Mouse (Mus musculus): ENCODE results near the gene Ifitm2. TPM values are rescaled to one million over a fixed set of nuclear protein-coding genes. Genes with fewer than 3 reads are reported as not detected.
"Not testable (repeated sequence)": the region's sequence is repeated elsewhere in the genome, so short reads cannot be mapped to it uniquely, and the experiment has no call there.

The Ifitm2 gene
- polyA plus RNA-seq, 1 experiment from 2014 or later, result 147 TPM

- no peak for ATAC-seq
- H3K27ac ChIP-seq, result no peak overlapping the region
Measured at GRCm38 (mm10) chr7:140982971-140983370, 27.2 kb upstream of the Ifitm2 start.

GRCm38 (mm10) chr7:140981704-140982103 lies 25.9 kb upstream of the Ifitm2 start:
- Histone ChIP-seq H3K27ac (no peak overlapping the region), H3K9me3 (replicated peaks) (no peaks in the 10 kb centered on the region), H3K4me1 (no peaks in the 10 kb centered on the region), H3K9ac (no peak overlapping the region), H3K4me3 (no peak overlapping the region), H3K27me3 (no peaks in the 10 kb centered on the region), H3K36me3 (ENCODE audit: poor library complexity, severe bottlenecking) (no peaks in the 10 kb centered on the region), H3K4me2 (no peak overlapping the region)
- ATAC-seq, result no peak
- 95% methylated on average over 8 of the region's 8 CpGs for WGBS

More at GRCm38 (mm10) chr7:140982971-140983370, 27.2 kb upstream of the Ifitm2 start:
- Histone ChIP-seq H3K36me3 (ENCODE audit: poor library complexity, severe bottlenecking) (no peaks in the 10 kb centered on the region), H3K9me3 (replicated peaks) (no peaks in the 10 kb centered on the region), H3K9ac (no peak overlapping the region), H3K4me1 (no peaks in the 10 kb centered on the region), H3K4me2 (no peak overlapping the region), H3K4me3 (no peak overlapping the region), H3K27me3 (no peaks in the 10 kb centered on the region)
- 91% methylated on average over 7 of the region's 7 CpGs for WGBS

GRCm38 (mm10) chr7:140976720-140977119 lies 20.9 kb upstream of the Ifitm2 start:
- ATAC-seq; H3K4me3 ChIP-seq; H3K27ac ChIP-seq; H3K9ac ChIP-seq; H3K36me3 ChIP-seq (ENCODE audit: poor library complexity, severe bottlenecking); H3K9me3 ChIP-seq (replicated peaks); H3K4me1 ChIP-seq; H3K4me2 ChIP-seq: not testable (repeated sequence)
- H3K27me3 ChIP-seq, result peaks cover 14% of the 10 kb centered on the region
- 94% methylated on average over 9 of the region's 9 CpGs for WGBS

GRCm38 (mm10) chr7:140975465-140975864 lies 19.7 kb upstream of the Ifitm2 start:
- ATAC-seq, result no peak
- no peak overlapping the region for H3K4me3 ChIP-seq
- H3K27ac ChIP-seq, result no peak overlapping the region
- whole genome bisulfite sequencing, result 13% methylated on average over 3 of the region's 3 CpGs
- H3K27me3 ChIP-seq, result peaks cover 14% of the 10 kb centered on the region
- no peak overlapping the region for H3K4me2 ChIP-seq
- no peaks in the 10 kb centered on the region for H3K36me3 ChIP-seq (ENCODE audit: poor library complexity, severe bottlenecking)
- no peaks in the 10 kb centered on the region for H3K9me3 ChIP-seq (replicated peaks)
- H3K4me1 ChIP-seq, result peaks cover 6% of the 10 kb centered on the region; the same call in 1 of the 2 replicates
- no peak overlapping the region for H3K9ac ChIP-seq

GRCm38 (mm10) chr7:140974940-140975339 lies 19.2 kb upstream of the Ifitm2 start:
- WGBS, result 8% methylated on average over 9 of the region's 9 CpGs
- peaks cover 18% of the 10 kb centered on the region for H3K27me3 ChIP-seq

GRCm38 (mm10) chr7:140973396-140974165 lies 17.8 kb upstream of the Ifitm2 start:
- Histone ChIP-seq H3K4me3 (no peak overlapping the region), H3K9me3 (replicated peaks) (no peaks in the 10 kb centered on the region), H3K4me1 (peaks cover 6% of the 10 kb centered on the region; the same call in 1 of the 2 replicates), H3K36me3 (ENCODE audit: poor library complexity, severe bottlenecking) (no peaks in the 10 kb centered on the region), H3K4me2 (no peak overlapping the region), H3K27me3 (peaks cover 22% of the 10 kb centered on the region), H3K27ac (no peak overlapping the region), H3K9ac (no peak overlapping the region)
- WGBS, result 21% methylated on average over 14 of the region's 14 CpGs
- ATAC-seq, result no peak

More at GRCm38 (mm10) chr7:140974940-140975339, 19.2 kb upstream of the Ifitm2 start:
- no peak overlapping the region for H3K27ac ChIP-seq
- H3K4me3 ChIP-seq, result no peak overlapping the region
- no peaks in the 10 kb centered on the region for H3K9me3 ChIP-seq (replicated peaks)
- H3K4me1 ChIP-seq, result peaks cover 6% of the 10 kb centered on the region; the same call in 1 of the 2 replicates
- no peaks in the 10 kb centered on the region for H3K36me3 ChIP-seq (ENCODE audit: poor library complexity, severe bottlenecking)
- no peak overlapping the region for H3K9ac ChIP-seq
- ATAC-seq, result no peak
- no peak overlapping the region for H3K4me2 ChIP-seq

- Histone ChIP-seq H3K9ac (no peak overlapping the region), H3K4me1 (peaks cover 14% of the 10 kb centered on the region; the same call in 1 of the 2 replicates), H3K27ac (no peak overlapping the region), H3K36me3 (ENCODE audit: poor library complexity, severe bottlenecking) (no peaks in the 10 kb centered on the region), H3K4me3 (no peak overlapping the region), H3K27me3 (peaks cover 22% of the 10 kb centered on the region), H3K9me3 (replicated peaks) (no peaks in the 10 kb centered on the region), H3K4me2 (no peak overlapping the region)
- 87% methylated on average over 8 of the region's 8 CpGs for WGBS
- no peak for ATAC-seq
Measured at GRCm38 (mm10) chr7:140971479-140972171, 15.8 kb upstream of the Ifitm2 start.

GRCm38 (mm10) chr7:140970931-140971330 lies 15.1 kb upstream of the Ifitm2 start:
- H3K9me3 ChIP-seq (replicated peaks), result no peaks in the 10 kb centered on the region
- 56% methylated on average over 7 of the region's 7 CpGs for WGBS

GRCm38 (mm10) chr7:140968710-140969109 lies 12.9 kb upstream of the Ifitm2 start:
- not testable (repeated sequence) for H3K4me3 ChIP-seq; H3K9me3 ChIP-seq (replicated peaks); H3K4me2 ChIP-seq; H3K9ac ChIP-seq; H3K27ac ChIP-seq; ATAC-seq; H3K36me3 ChIP-seq (ENCODE audit: poor library complexity, severe bottlenecking)
- 19% methylated on average over 3 of the region's 3 CpGs for WGBS
- Histone ChIP-seq H3K4me1 (peaks cover 12% of the 10 kb centered on the region; the same call in 1 of the 2 replicates), H3K27me3 (peaks cover 11% of the 10 kb centered on the region; the same call in 1 of the 2 replicates)

More at GRCm38 (mm10) chr7:140970931-140971330, 15.1 kb upstream of the Ifitm2 start:
- Histone ChIP-seq H3K4me2 (no peak overlapping the region), H3K27ac (no peak overlapping the region), H3K4me1 (peaks cover 14% of the 10 kb centered on the region; the same call in 1 of the 2 replicates), H3K9ac (no peak overlapping the region), H3K27me3 (peaks cover 22% of the 10 kb centered on the region), H3K36me3 (ENCODE audit: poor library complexity, severe bottlenecking) (no peaks in the 10 kb centered on the region), H3K4me3 (no peak overlapping the region)
- ATAC-seq, result no peak

- WGBS, result 7% methylated on average over 14 of the region's 14 CpGs
Measured at GRCm38 (mm10) chr7:140967862-140968591, 12.2 kb upstream of the Ifitm2 start.

GRCm38 (mm10) chr7:140966921-140967320 lies 11.1 kb upstream of the Ifitm2 start, which contains the start of gene Ifitm1:
Gene Ifitm1, plus strand, starts transcription at chr7:140967221.
- WGBS, result 81% methylated on average over 4 of the region's 4 CpGs
- Histone ChIP-seq H3K4me1 (peaks cover 11% of the 10 kb centered on the region; the same call in 1 of the 2 replicates), H3K36me3 (ENCODE audit: poor library complexity, severe bottlenecking) (no peaks in the 10 kb centered on the region), H3K9me3 (replicated peaks) (no peaks in the 10 kb centered on the region), H3K27ac (no peak within 1 kb of the TSS), H3K9ac (no peak within 1 kb of the TSS), H3K4me3 (no peak within 1 kb of the TSS), H3K4me2 (no peak within 1 kb of the TSS), H3K27me3 (peaks cover 7% of the 10 kb centered on the region; the same call in 1 of the 2 replicates)
- ATAC-seq, result no peak

More at GRCm38 (mm10) chr7:140967862-140968591, 12.2 kb upstream of the Ifitm2 start:
- no peaks in the 10 kb centered on the region for H3K36me3 ChIP-seq (ENCODE audit: poor library complexity, severe bottlenecking)
- H3K27me3 ChIP-seq, result peaks cover 7% of the 10 kb centered on the region; the same call in 1 of the 2 replicates
- no peak overlapping the region for H3K4me3 ChIP-seq
- peaks cover 8% of the 10 kb centered on the region; the same call in 1 of the 2 replicates for H3K4me1 ChIP-seq
- no peak for ATAC-seq
- H3K27ac ChIP-seq, result no peak overlapping the region
- H3K4me2 ChIP-seq, result no peak overlapping the region
- no peaks in the 10 kb centered on the region for H3K9me3 ChIP-seq (replicated peaks)
- no peak overlapping the region for H3K9ac ChIP-seq
